Mouse (Mus musculus): ENCODE data around the gene Hoxa7.

DNA sequence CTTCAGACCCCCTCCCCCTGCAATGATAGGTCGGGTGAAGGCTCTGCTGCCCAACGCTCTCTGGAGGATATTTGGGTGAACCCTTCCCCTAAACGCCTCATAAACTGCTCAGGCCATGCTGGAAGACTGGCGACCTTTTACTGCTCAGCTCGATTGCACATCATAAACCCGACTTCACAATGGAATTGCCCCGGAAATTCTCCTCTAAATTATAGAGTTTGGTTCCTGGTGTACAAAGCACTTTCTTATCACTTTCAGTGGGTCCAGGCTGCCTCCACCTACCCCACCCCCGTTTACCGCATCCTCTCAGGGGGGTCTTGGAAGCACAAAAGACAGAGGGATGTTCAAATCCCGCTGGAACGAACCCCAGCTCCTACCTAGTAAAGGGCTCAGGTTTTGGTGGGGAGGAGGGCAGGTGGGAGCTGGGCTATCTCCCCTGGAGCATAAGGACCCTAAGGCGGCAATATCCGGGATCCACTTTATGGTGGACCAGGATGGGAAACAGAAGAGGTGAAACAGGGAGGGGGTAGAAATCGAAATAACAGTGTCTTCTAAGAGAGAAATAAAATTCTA lies 2.9 kb downstream of the Hoxa7 start:
- no peak for TF ChIP-seq POLR2A (IDR thresholded peaks at IDR 0.05; ENCODE audit: insufficient read depth, low read depth, low read length)
- no peak for TF ChIP-seq CTCF (IDR thresholded peaks at IDR 0.05)
- TF ChIP-seq EP300 (IDR thresholded peaks at IDR 0.05; ENCODE audit: insufficient read depth, low read depth, low read length): no peak
